Mouse (Mus musculus): ENCODE data around the gene U2af2.

DNA sequence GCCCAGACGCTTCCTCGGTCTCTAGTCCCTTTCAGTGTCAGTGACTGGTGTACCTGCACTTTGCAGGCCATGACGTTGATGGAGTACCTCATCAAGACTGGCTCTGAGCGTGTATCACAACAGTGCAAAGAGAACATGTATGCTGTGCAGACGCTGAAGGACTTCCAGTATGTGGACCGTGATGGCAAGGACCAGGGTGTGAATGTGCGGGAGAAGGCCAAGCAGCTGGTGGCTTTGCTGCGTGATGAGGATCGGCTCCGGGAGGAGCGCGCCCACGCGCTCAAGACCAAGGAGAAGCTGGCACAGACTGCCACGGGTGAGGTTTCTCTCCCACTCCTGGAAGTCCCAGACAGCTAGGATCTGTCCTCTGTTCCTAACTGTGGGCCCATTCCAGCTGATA lies 27.9 kb downstream of the U2af2 start:
- TF ChIP-seq USF1 (IDR thresholded peaks at IDR 0.05; ENCODE audit: low read depth) (no peak), CTCF (IDR thresholded peaks at IDR 0.05; ENCODE audit: control insufficient read depth, insufficient read depth, insufficient read length) (no peak)
